Mouse (Mus musculus) C2C12 (cell line): ENCODE measurements around the gene Ldhb.

ENCODE experiments used
- CEBPB ChIP-seq: IDR thresholded peaks from one replicate; pipeline ENCODE4 v1.6.1; 2011; ENCODE audit warnings: low read depth, mild to moderate bottlenecking, control low read depth, moderate library complexity
- CTCF ChIP-seq: IDR thresholded peaks from one replicate; pipeline ENCODE4 v1.5.1; 2011; ENCODE audit not compliant: control insufficient read depth, insufficient read depth, insufficient read length
- MAX ChIP-seq: IDR thresholded peaks from one replicate; pipeline ENCODE4 v1.6.1; 2011; ENCODE audit warnings: mild to moderate bottlenecking, control low read depth
- MYOD1 ChIP-seq: IDR thresholded peaks from one replicate; pipeline ENCODE4 v1.6.1; 2011; ENCODE audit warnings: low read depth; ENCODE audit not compliant: control insufficient read depth, insufficient read length
- USF1 ChIP-seq: IDR thresholded peaks from one replicate; pipeline ENCODE4 v1.6.1; 2011; ENCODE audit warnings: low read depth, mild to moderate bottlenecking, control low read depth, moderate library complexity

GRCm38 (mm10) chr6:142485478-142486123 lies 22.2 kb downstream of the Ldhb start:
- TF ChIP-seq CTCF (no peak), MYOD1 (no peak), USF1 (no peak), MAX (no peak), CEBPB (no peak)
